Mouse (Mus musculus) forebrain, embryonic 16.5 days (tissue): ENCODE measurements around the gene Gm49333. TPM values are rescaled to one million over a fixed set of nuclear protein-coding genes. Genes with fewer than 3 reads are reported as not detected.

Source experiments
- ATAC-seq: fragments of 200-750 bp; cut with Nextera tagmentation; 2 replicates; pipeline ENCODE4 v1.8.0; 2017; ENCODE audit warnings: mild to moderate bottlenecking, moderate library complexity
- H3K27ac ChIP-seq: fragments of 300-500 bp; sonication (generic); 2 replicates; pipeline ENCODE4 v1.5.1; 2014; ENCODE audit warnings: low read length, control low read depth
- H3K27me3 ChIP-seq: fragments of 300-500 bp; sonication (generic); replicated peaks from 2 replicates; pipeline ENCODE4 v1.6.1; 2014; ENCODE audit warnings: low read length; ENCODE audit not compliant: control insufficient read depth, insufficient read depth
- H3K36me3 ChIP-seq: fragments of 300-500 bp; sonication (generic); 2 replicates; pipeline ENCODE4 v1.6.1; 2014; ENCODE audit not compliant: control insufficient read depth, insufficient read depth
- H3K4me1 ChIP-seq: fragments of 300-500 bp; sonication (generic); replicated peaks from 2 replicates; pipeline ENCODE4 v1.6.1; 2014; ENCODE audit warnings: low read length; ENCODE audit not compliant: control insufficient read depth, insufficient read depth
- H3K4me2 ChIP-seq: fragments of 300-500 bp; sonication (generic); 2 replicates; pipeline ENCODE4 v1.6.1; 2014; ENCODE audit warnings: mild to moderate bottlenecking, low read length, control low read depth
- H3K4me3 ChIP-seq: fragments of 300-500 bp; sonication (generic); replicated peaks from 2 replicates; pipeline ENCODE4 v1.5.1; 2014; ENCODE audit warnings: mild to moderate bottlenecking, low read length, control low read depth
- H3K9ac ChIP-seq: fragments of 300-500 bp; sonication (generic); replicated peaks from 2 replicates; pipeline ENCODE4 v1.6.1; 2014; ENCODE audit warnings: low read depth, low read length, control low read depth
- H3K9me3 ChIP-seq: fragments of 300-500 bp; sonication (generic); 2 replicates; pipeline ENCODE4 v1.6.1; 2016; ENCODE audit warnings: low read length; ENCODE audit not compliant: control insufficient read depth
- WGBS: fragments of 180-500 bp; shearing (Covaris S2); extraction: QIAGEN DNeasy Blood & Tissue Kit; methylation state at CpG from one replicate; pipeline ENCODE4 v1.1.7; 2014; 5-methylcytosine and 5-hydroxymethylcytosine counted together
- polyA plus RNA-seq: library from polyadenylated mRNA; unstranded; fragments of >200 nt; fragmentation: Nextera tagmentation; extraction: Ambion mirVana; gene quantifications from 2 replicates; pipeline ENCODE4 v1.2.1, GENCODE M21; 2015

The Gm49333 gene
- polyA plus RNA-seq, 1 experiment from 2014 or later: not detected

GRCm38 (mm10) chr16:20673706-20674303 lies 62.4 kb downstream of the Gm49333 start:
- ATAC-seq: no peak
- Histone ChIP-seq H3K27me3 (no peaks in the 10 kb centered on the region), H3K9ac (peak overlapping the region; percentile 90), H3K9me3 (no peaks in the 10 kb centered on the region), H3K4me1 (peaks cover 21% of the 10 kb centered on the region), H3K4me2 (peak overlapping the region; percentile 71), H3K36me3 (peaks cover 17% of the 10 kb centered on the region), H3K4me3 (peak overlapping the region; percentile 76), H3K27ac (no peak overlapping the region)
- 8% methylated on average over 14 of the region's 14 CpGs for WGBS

DNA sequence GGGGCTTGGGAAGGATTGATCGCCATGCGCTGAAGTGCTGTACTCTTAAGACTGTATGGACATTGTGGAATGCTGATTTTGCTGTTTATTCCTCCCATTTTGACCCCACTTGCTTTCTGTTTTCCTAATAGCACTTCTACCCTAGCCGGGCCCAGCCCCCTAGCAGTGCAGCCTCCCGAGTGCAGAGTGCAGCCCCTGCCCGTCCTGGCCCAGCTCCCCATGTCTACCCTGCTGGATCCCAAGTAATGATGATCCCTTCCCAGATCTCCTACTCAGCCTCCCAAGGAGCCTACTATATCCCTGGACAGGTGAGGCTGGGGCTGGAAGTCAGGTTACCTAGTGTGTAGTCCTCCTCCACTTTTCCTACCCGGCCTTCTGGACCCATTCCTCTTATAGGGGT lies 63.8 kb downstream of the Gm49333 start:
- H3K4me1 ChIP-seq: peaks cover 21% of the 10 kb centered on the region
- no peak overlapping the region for H3K27ac ChIP-seq
- no peak for ATAC-seq
- peaks cover 26% of the 10 kb centered on the region for H3K36me3 ChIP-seq
- H3K9me3 ChIP-seq: no peaks in the 10 kb centered on the region
- no peaks in the 10 kb centered on the region for H3K27me3 ChIP-seq
- 89% methylated on average over 6 of the region's 6 CpGs for WGBS
- no peak overlapping the region for H3K4me2 ChIP-seq
- H3K9ac ChIP-seq: no peak overlapping the region
- H3K4me3 ChIP-seq: no peak overlapping the region

GRCm38 (mm10) chr16:20676702-20677101 lies 65.3 kb downstream of the Gm49333 start:
- Histone ChIP-seq H3K9me3 (no peaks in the 10 kb centered on the region), H3K4me1 (peaks cover 21% of the 10 kb centered on the region), H3K27me3 (no peaks in the 10 kb centered on the region), H3K4me2 (no peak overlapping the region), H3K27ac (no peak overlapping the region), H3K36me3 (peaks cover 40% of the 10 kb centered on the region), H3K9ac (no peak overlapping the region), H3K4me3 (no peak overlapping the region)
- WGBS: 82% methylated on average over 4 of the region's 4 CpGs
- no peak for ATAC-seq

DNA sequence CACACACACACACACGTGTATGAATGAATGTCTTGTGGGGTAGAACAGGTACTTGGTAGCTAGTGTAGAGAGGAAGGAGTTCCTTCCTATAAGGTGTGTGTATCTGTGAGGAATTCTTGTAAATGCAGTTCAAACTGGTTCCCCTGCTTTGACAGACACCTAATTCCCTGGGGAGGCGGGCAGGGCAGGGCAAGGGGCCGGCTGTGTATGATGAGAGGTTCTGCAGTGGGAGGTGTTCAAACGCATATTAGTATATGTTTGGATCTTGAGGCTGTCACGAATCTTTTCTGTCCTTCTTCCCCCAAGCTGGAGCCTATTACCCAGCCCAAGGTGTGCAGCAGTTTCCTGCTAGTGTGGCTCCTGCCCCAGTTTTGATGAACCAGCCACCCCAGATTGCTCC lies 66.0 kb downstream of the Gm49333 start:
- H3K4me1 ChIP-seq: peaks cover 17% of the 10 kb centered on the region
- peaks cover 47% of the 10 kb centered on the region for H3K36me3 ChIP-seq
- H3K9ac ChIP-seq: no peak overlapping the region
- no peaks in the 10 kb centered on the region for H3K27me3 ChIP-seq
- no peak for ATAC-seq
- H3K27ac ChIP-seq: no peak overlapping the region
- 87% methylated on average over 5 of the region's 5 CpGs for WGBS
- H3K4me2 ChIP-seq: no peak overlapping the region
- no peak overlapping the region for H3K4me3 ChIP-seq
- no peaks in the 10 kb centered on the region for H3K9me3 ChIP-seq

DNA sequence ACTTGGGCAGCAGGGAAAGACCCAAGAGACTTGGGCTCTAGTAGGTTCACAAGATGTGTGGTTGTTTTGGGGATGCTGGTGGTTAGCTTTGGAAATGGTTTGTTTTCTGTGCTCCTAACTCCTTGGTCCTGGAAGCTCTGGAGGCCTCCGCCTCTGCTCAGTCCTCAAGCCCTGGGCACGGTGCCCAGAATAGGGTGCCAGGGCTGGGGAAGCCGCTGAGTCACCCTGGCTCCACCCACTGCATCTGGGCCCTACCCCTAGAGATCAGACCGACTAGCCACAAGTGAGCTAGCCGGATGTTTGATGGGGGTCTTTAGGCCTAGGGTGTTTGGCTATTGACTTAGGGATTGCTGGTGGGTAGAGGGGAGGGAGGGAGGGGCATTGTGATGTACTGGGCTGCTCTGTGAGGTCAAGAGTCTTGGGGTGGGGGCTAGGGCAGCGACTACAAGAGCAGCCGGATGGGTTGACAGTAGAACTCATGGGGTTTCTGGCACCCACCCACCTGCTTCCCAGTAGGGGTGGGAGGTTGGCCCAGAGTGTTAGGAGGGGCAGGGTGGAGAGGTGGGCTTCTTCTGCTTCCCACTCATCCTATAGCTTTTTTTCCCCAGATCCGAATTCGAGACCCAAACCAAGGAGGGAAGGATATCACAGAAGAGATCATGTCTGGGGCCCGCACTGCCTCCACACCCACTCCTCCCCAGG lies 66.7 kb downstream of the Gm49333 start:
- H3K4me2 ChIP-seq: no peak overlapping the region
- no peak for ATAC-seq
- H3K9me3 ChIP-seq: no peaks in the 10 kb centered on the region
- H3K4me1 ChIP-seq: peaks cover 17% of the 10 kb centered on the region
- H3K36me3 ChIP-seq: peaks cover 53% of the 10 kb centered on the region
- no peak overlapping the region for H3K9ac ChIP-seq
- 65% methylated on average over 10 of the region's 10 CpGs for WGBS
- no peaks in the 10 kb centered on the region for H3K27me3 ChIP-seq
- no peak overlapping the region for H3K4me3 ChIP-seq
- H3K27ac ChIP-seq: no peak overlapping the region

- Histone ChIP-seq H3K27ac (no peak overlapping the region), H3K9me3 (no peaks in the 10 kb centered on the region), H3K4me2 (no peak overlapping the region), H3K27me3 (no peaks in the 10 kb centered on the region), H3K36me3 (peaks cover 50% of the 10 kb centered on the region), H3K4me1 (peaks cover 25% of the 10 kb centered on the region), H3K9ac (no peak overlapping the region), H3K4me3 (no peak overlapping the region)
- WGBS: 93% methylated on average over 3 of the region's 3 CpGs
- no peak for ATAC-seq
These were observed 79.4 kb downstream of the Gm49333 start for GRCm38 (mm10) chr16:20690774-20691173.

DNA sequence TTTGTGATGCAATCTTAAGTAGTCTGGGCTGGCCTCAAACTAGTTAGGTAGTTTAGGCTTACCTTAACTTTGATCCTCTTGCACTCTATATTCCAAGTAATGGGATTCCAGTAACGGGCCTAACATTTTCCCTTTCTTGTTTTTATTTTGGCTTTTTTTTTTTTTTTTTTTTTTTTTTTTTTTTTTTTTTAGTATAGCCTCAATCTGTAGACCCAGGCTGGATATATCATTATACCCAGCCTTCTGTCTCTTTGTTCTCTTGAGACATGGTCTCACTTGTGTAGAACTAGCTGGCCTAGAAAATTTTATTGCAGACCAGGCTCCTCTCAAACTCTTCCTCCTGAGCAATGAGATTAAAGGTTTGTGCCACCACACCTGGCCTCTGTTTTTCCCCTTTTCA lies 80.2 kb downstream of the Gm49333 start:
- H3K9me3 ChIP-seq: no peaks in the 10 kb centered on the region
- WGBS: 75% methylated on average over 1 of the region's 1 CpGs
- peaks cover 31% of the 10 kb centered on the region for H3K4me1 ChIP-seq
- H3K27me3 ChIP-seq: no peaks in the 10 kb centered on the region
- no peak overlapping the region for H3K27ac ChIP-seq
- peaks cover 41% of the 10 kb centered on the region for H3K36me3 ChIP-seq
- no peak for ATAC-seq
- no peak overlapping the region for H3K4me3 ChIP-seq
- H3K4me2 ChIP-seq: no peak overlapping the region
- H3K9ac ChIP-seq: no peak overlapping the region

GRCm38 (mm10) chr16:20692241-20692965 lies 81.0 kb downstream of the Gm49333 start:
- no peak for ATAC-seq
- Histone ChIP-seq H3K4me2 (peak overlapping the region; percentile 82), H3K9ac (peak overlapping the region; percentile 92; the same call in 1 of the 2 replicates), H3K36me3 (peaks cover 34% of the 10 kb centered on the region), H3K27me3 (no peaks in the 10 kb centered on the region), H3K27ac (peak overlapping the region; percentile 97), H3K4me3 (peak overlapping the region; percentile 79; the same call in 1 of the 2 replicates), H3K4me1 (peaks cover 33% of the 10 kb centered on the region), H3K9me3 (no peaks in the 10 kb centered on the region)
- WGBS: 54% methylated on average over 16 of the region's 16 CpGs

GRCm38 (mm10) chr16:20693111-20693701 lies 81.8 kb downstream of the Gm49333 start, which contains the start of gene Fam131a:
Gene Fam131a, plus strand, starts transcription at chr16:20693241.
- peaks cover 29% of the 10 kb centered on the region for H3K36me3 ChIP-seq
- peak within 1 kb of the TSS; percentile 79 for H3K4me3 ChIP-seq
- under 1% methylated on average over 37 of the region's 37 CpGs for WGBS
- H3K9ac ChIP-seq: peak within 1 kb of the TSS; percentile 92
- peak within 1 kb of the TSS; percentile 82 for H3K4me2 ChIP-seq
- H3K27me3 ChIP-seq: no peaks in the 10 kb centered on the region
- peak; percentile 94 for ATAC-seq
- peaks cover 33% of the 10 kb centered on the region for H3K4me1 ChIP-seq
- H3K27ac ChIP-seq: peak within 1 kb of the TSS; percentile 97
- H3K9me3 ChIP-seq: no peaks in the 10 kb centered on the region
